Mouse (Mus musculus) hindbrain, postnatal 0 days (tissue): Measurements from ENCODE around the gene Eda. TPM values are rescaled to one million over a fixed set of nuclear protein-coding genes. Genes with fewer than 3 reads are reported as not detected.
A peak's percentile ranks its signal among the peaks of the same experiment; 100 is the strongest.
"Not testable (repeated sequence)": the region's sequence is repeated elsewhere in the genome, so short reads cannot be mapped to it uniquely, and the experiment has no call there.

Source experiments
- ATAC-seq: fragments of 200-750 bp; cut with Nextera tagmentation; 2 replicates; pipeline ENCODE4 v1.8.0; 2017; ENCODE audit warnings: mild to moderate bottlenecking, moderate TSS enrichment, moderate library complexity
- DNase-seq: peaks from one replicate; pipeline ENCODE4 v3.0.0-alpha.2; 2015; ENCODE audit warnings: low spot score
- H3K27ac ChIP-seq: fragments of 300-500 bp; sonication (generic); 2 replicates; pipeline ENCODE4 v1.5.1; 2014; ENCODE audit warnings: mild to moderate bottlenecking
- H3K27me3 ChIP-seq: fragments of 300-500 bp; sonication (generic); 2 replicates; pipeline ENCODE4 v1.6.1; 2014; ENCODE audit warnings: low read length, mixed read lengths; ENCODE audit not compliant: insufficient read depth
- H3K36me3 ChIP-seq: fragments of 300-500 bp; sonication (generic); 2 replicates; pipeline ENCODE4 v1.6.1; 2014; ENCODE audit warnings: low read length, mixed read lengths; ENCODE audit not compliant: insufficient read depth
- H3K4me1 ChIP-seq: fragments of 300-500 bp; sonication (generic); 2 replicates; pipeline ENCODE4 v1.6.1; 2014; ENCODE audit warnings: antibody characterized with exemption, low read length, mixed read lengths; ENCODE audit not compliant: insufficient read depth
- H3K4me2 ChIP-seq: fragments of 300-500 bp; sonication (generic); 2 replicates; pipeline ENCODE4 v1.6.1; 2014; ENCODE audit warnings: low read depth, mild to moderate bottlenecking, low read length, moderate library complexity, mixed read lengths
- H3K4me3 ChIP-seq: fragments of 300-500 bp; sonication (generic); 2 replicates; pipeline ENCODE4 v1.5.1; 2014; ENCODE audit warnings: low read length
- H3K9ac ChIP-seq: fragments of 300-500 bp; sonication (generic); replicated peaks from 2 replicates; pipeline ENCODE4 v1.6.1; 2014; ENCODE audit warnings: mild to moderate bottlenecking, low read length, moderate library complexity, mixed read lengths
- H3K9me3 ChIP-seq: fragments of 300-500 bp; sonication (generic); 2 replicates; pipeline ENCODE4 v1.6.1; 2016; ENCODE audit warnings: low read length, mixed read lengths
- CTCF ChIP-seq: IDR thresholded peaks from 2 replicates; pipeline ENCODE4 v1.5.1; 2016; ENCODE audit warnings: antibody characterized with exemption, control low read depth, low read depth
- WGBS: fragments of 180-500 bp; shearing (Covaris S2); extraction: QIAGEN DNeasy Blood & Tissue Kit; methylation state at CpG from one replicate; pipeline ENCODE4 v1.1.7; 2014; 5-methylcytosine and 5-hydroxymethylcytosine counted together
- microRNA counts: library from miRNA; unstranded; fragments of <30 nt; microRNA quantifications from one replicate; lab custom pipeline; 2015
- microRNA-seq, 2 experiments: library from miRNA; unstranded; fragments of <30 nt; microRNA quantifications; one replicate each; pipeline ENCODE4; 2016
- polyA plus RNA-seq: library from polyadenylated mRNA; unstranded; fragments of >200 nt; fragmentation: Nextera tagmentation; extraction: Ambion mirVana; gene quantifications from 2 replicates; pipeline ENCODE4 v1.2.1, GENCODE M21; 2015
- total RNA-seq: library from RNA; depleted of rRNA; stranded (reverse); fragments of >200 nt; gene quantifications from 2 replicates; pipeline ENCODE4 v1.2.3, GENCODE M21; 2014; rRNA removed

Gene Eda
- total and polyA plus RNA-seq, 2 experiments from 2014 or later: 1.7 to 7.5 TPM

DNA sequence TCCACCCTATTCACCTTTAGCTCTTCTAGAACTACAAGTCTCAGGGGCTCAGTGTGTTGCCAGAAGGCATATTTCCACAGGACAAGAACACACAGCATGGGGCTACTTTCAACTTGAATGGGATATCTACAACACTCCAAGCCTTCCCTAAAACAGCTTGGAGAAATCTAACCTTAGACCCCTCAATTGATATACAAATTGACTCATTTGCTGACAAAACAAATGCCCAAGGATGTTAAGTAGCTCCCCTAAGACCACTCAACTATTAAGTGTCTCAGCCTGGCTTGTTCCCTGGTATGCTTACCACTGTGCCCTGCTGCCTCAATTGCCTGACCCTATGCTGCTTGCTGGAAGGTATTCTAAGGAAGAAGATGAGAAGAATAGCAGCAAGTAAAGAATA, 425.5 kb downstream of the Eda start:
- Histone ChIP-seq H3K4me2 (no peak overlapping the region), H3K4me1 (no peaks in the 10 kb centered on the region), H3K9me3 (no peaks in the 10 kb centered on the region), H3K9ac (no peak overlapping the region), H3K27me3 (no peaks in the 10 kb centered on the region), H3K36me3 (no peaks in the 10 kb centered on the region), H3K4me3 (no peak overlapping the region), H3K27ac (no peak overlapping the region)
- no peak for TF ChIP-seq CTCF
- ATAC-seq: no peak
- no peak for DNase-seq

DNA sequence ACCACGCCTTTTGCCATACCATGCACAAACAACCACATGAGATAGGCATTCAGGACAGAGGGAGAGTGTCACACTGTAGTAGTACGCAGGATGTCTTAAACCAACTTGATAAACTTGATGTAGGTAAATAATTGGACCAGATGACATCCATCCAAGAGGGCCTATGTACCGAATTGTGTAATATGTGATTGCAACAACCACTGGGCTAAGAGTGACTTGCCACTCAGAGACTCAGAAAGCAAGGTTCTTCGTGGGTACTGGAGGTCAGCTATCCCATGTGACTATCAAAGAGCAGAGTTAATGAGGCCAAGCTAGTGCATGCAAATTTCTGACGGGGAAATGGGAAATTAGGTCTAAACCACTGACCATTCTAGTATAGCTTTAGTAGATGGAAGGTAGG, 426.3 kb downstream of the Eda start:
- no peak overlapping the region for H3K4me2 ChIP-seq
- H3K27ac ChIP-seq: no peak overlapping the region
- 85% methylated on average over 5 of the region's 5 CpGs for WGBS
- ATAC-seq: no peak
- no peaks in the 10 kb centered on the region for H3K36me3 ChIP-seq
- H3K9me3 ChIP-seq: no peaks in the 10 kb centered on the region
- DNase-seq: no peak
- no peak overlapping the region for H3K4me3 ChIP-seq
- TF ChIP-seq CTCF: no peak
- no peak overlapping the region for H3K9ac ChIP-seq
- no peaks in the 10 kb centered on the region for H3K4me1 ChIP-seq
- H3K27me3 ChIP-seq: no peaks in the 10 kb centered on the region

DNA sequence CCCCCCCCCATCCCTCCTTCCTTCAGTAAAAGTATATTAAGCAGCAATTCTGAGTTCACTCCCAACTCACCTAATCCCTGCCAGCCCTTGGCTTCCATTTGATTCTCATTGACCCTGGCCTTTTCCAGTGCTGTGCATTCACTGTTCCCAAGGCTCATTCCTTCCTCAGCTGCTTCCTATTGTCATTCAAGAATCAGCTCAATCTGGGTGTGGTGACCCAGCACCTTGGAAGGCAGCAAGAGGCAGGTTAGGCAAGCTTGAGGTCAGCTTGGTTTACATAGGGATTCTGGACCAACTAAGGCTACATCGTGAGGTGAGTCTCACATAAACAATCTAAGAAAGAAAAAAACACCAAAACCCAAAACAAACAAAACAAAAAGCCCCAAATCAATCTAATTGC, 433.8 kb downstream of the Eda start:
- TF ChIP-seq CTCF: no peak
- WGBS: 76% methylated on average over 1 of the region's 1 CpGs
- H3K27me3 ChIP-seq: no peaks in the 10 kb centered on the region
- ATAC-seq (no peak), DNase-seq (no peak)
- no peak overlapping the region for H3K4me2 ChIP-seq
- no peak overlapping the region for H3K27ac ChIP-seq
- no peak overlapping the region for H3K9ac ChIP-seq
- H3K36me3 ChIP-seq: no peaks in the 10 kb centered on the region
- no peaks in the 10 kb centered on the region for H3K9me3 ChIP-seq
- H3K4me1 ChIP-seq: no peaks in the 10 kb centered on the region
- H3K4me3 ChIP-seq: no peak overlapping the region

DNA sequence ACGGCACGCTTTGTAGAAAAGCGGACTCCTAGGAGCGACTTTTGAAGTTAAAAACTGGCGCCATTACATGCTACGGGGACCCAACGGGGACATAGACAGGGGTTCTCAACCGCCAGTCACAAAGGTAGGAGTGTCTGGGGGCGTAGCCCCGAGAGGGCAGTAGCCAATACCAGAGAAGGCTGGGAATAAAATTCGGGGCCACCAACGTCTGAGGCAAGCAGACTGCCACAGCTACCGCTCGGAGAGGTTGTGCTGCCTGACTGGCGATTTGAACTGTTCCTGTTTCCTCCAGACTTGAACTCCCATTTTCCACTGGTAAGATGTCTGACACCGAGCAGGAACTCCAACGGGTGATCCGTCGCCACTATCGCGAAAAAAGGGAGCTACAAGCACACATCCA, 453.3 kb downstream of the Eda start, which contains the start of gene Otud6a:
Gene Otud6a (plus strand): TSS at position 321 of the 400 bp plus-strand sequence.
- DNase-seq: no peak
- 91% methylated on average over 21 of the region's 21 CpGs for WGBS

DNA sequence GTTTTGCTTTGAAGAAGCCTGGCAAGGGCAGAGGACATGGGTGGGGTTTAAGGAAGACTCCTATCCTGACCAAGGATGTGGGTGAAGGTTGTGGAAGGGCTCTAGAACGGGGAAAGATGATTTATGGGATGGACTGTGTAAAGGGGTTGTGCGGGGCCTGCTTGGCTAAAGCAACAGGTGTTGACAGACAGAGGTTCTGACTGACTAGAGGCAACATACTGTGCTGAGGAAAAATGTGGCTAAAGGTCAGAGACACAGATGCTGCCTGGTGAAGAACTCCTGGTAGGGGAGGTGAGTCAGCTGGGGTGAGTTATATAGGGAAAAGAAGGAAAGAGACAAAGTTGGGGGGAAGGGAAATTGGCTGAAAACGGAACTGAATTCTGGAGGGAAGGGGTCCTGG, 456.9 kb downstream of the Eda start:
- WGBS: 69% methylated on average over 3 of the region's 3 CpGs
- Histone ChIP-seq H3K36me3 (no peaks in the 10 kb centered on the region), H3K9ac (no peak overlapping the region), H3K27ac (no peak overlapping the region), H3K27me3 (no peaks in the 10 kb centered on the region), H3K9me3 (no peaks in the 10 kb centered on the region), H3K4me3 (no peak overlapping the region), H3K4me2 (no peak overlapping the region), H3K4me1 (no peaks in the 10 kb centered on the region)
- DNase-seq (no peak), ATAC-seq (no peak)
- no peak for TF ChIP-seq CTCF

More for the DNA sequence above, 453.3 kb downstream of the Eda start, which contains the start of gene Otud6a:
- H3K4me2 ChIP-seq: no peak within 1 kb of the TSS
- no peak within 1 kb of the TSS for H3K9ac ChIP-seq
- ATAC-seq: no peak
- H3K4me1 ChIP-seq: no peaks in the 10 kb centered on the region
- H3K4me3 ChIP-seq: no peak within 1 kb of the TSS
- H3K36me3 ChIP-seq: no peaks in the 10 kb centered on the region
- no peaks in the 10 kb centered on the region for H3K9me3 ChIP-seq
- H3K27me3 ChIP-seq: no peaks in the 10 kb centered on the region
- no peak within 1 kb of the TSS for H3K27ac ChIP-seq
- no peak for TF ChIP-seq CTCF

DNA sequence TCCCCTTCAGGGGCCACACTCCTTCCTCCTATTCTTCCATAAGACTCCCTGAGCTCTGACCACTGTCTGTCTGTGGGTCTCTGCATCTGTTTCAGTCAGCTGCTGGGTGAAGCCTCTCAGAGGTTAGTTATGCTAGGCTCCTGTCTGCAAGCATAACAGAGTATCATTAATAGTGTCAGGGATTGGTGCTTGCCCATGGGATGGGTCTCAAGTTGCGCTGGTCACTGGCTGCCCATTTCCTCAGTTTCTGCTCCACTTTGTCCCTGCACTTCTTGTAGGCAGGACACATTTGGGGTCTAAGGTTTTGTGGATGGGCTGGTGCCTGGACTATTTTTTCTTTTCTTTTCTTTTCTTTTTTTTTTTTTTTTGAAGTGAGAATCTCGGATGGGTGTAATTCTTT, 467.2 kb downstream of the Eda start, which contains the start of gene Awat2:
Gene Awat2 (minus strand): TSS at position 101 of the 400 bp plus-strand sequence.
- not testable (repeated sequence) for H3K27me3 ChIP-seq, H3K9ac ChIP-seq, H3K4me3 ChIP-seq, H3K4me2 ChIP-seq, ATAC-seq, H3K4me1 ChIP-seq, H3K9me3 ChIP-seq, H3K27ac ChIP-seq, DNase-seq, H3K36me3 ChIP-seq
- WGBS: 87% methylated on average over 2 of the region's 2 CpGs

DNA sequence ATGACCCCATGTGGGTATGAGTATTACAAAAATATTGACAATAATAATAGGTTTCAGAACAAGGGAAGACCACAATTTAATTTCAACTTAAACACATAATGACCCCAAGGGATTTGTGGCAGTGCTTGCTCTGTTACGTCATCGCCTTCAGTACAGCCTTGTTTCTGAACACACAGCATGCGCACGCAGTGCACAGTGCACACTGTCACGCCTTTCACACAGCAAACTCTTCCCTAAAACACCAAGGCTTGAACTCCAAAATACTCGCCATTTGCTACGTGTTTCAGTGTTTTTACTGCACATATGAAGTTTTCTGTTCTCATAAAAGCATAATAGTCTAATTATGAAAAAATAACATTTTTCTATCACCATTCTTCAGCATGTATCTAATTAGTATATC, 468.1 kb downstream of the Eda start:
- WGBS: 85% methylated on average over 7 of the region's 7 CpGs
- TF ChIP-seq CTCF: no peak
- no peaks in the 10 kb centered on the region for H3K9me3 ChIP-seq
- H3K4me3 ChIP-seq: no peak overlapping the region
- no peak for ATAC-seq
- H3K4me2 ChIP-seq: no peak overlapping the region
- no peaks in the 10 kb centered on the region for H3K27me3 ChIP-seq
- H3K4me1 ChIP-seq: no peaks in the 10 kb centered on the region
- H3K36me3 ChIP-seq: no peaks in the 10 kb centered on the region
- no peak for DNase-seq
- H3K9ac ChIP-seq: no peak overlapping the region
- no peak overlapping the region for H3K27ac ChIP-seq

MicroRNAs encoded within 50 kb of the gene (microRNA counts, 519-probe panel; counts per million panel counts)
- 3,698 counts per million, percentile 64 among the panel's probes with 10 or more counts for microRNA mmu-miR-676 (lab: Ali Mortazavi, UCI)

Small RNA genes lying within 50 kb of the gene (microRNA-seq; reads per million reads assigned to microRNA genes)
- 768 to 1,116 reads per million in 2 experiments for gene Mir676

Other genes with a start within 250 kb of the Eda start
- gene Tmem28, start 154.6 kb upstream of the Eda start, total RNA-seq: 10.4 and 12.4 TPM in 2 replicates
- gene Tmem28, start 154.6 kb upstream of the Eda start, polyA plus RNA-seq: 1.1 and 1.2 TPM in 2 replicates